Mouse (Mus musculus) MEL (cell line): ENCODE measurements around the gene Dusp22. TPM values are rescaled to one million over a fixed set of nuclear protein-coding genes. Genes with fewer than 3 reads are reported as not detected.

ENCODE experiments used
- DNase-seq: peaks from one replicate; pipeline ENCODE4 v3.0.0; 2011; ENCODE audit warnings: low read depth, low spot score
- H3K27ac ChIP-seq: 2 replicates; pipeline ENCODE4 v1.5.1; 2012; ENCODE audit warnings: low read depth, mild to moderate bottlenecking, control low read depth, low read length, moderate library complexity; ENCODE audit not compliant: control insufficient read depth
- H3K27me3 ChIP-seq, 2 experiments: fragments of 150-350 bp in 1 of 2; sonication (generic) in 1 of 2; 2 replicates each; pipeline ENCODE4 v1.6.1; 2012; ENCODE audit warnings: low read length in 2 of 2, mild to moderate bottlenecking in 2 of 2, improper control_type of control experiment in 1 of 2, moderate library complexity in 1 of 2; ENCODE audit not compliant: insufficient read depth in 2 of 2, control insufficient read depth in 1 of 2
- H3K36me3 ChIP-seq, 2 experiments: 2 replicates each; pipeline ENCODE4 v1.6.1; 2012 to 2014; ENCODE audit warnings: low read length in 2 of 2, improper control_type of control experiment in 1 of 2, inconsistent platforms in 1 of 2, mild to moderate bottlenecking in 1 of 2; ENCODE audit not compliant: insufficient read depth in 2 of 2, control insufficient read depth in 1 of 2
- H3K4me1 ChIP-seq, 2 experiments: fragments of 150-350 bp in 1 of 2; sonication (generic) in 1 of 2; 2 replicates each; pipeline ENCODE4 v1.6.1; 2012; ENCODE audit warnings: low read length in 2 of 2, improper control_type of control experiment in 1 of 2, mild to moderate bottlenecking in 1 of 2; ENCODE audit not compliant: insufficient read depth in 2 of 2, control insufficient read depth in 1 of 2
- H3K4me3 ChIP-seq, 2 experiments: fragments of 150-350 bp in 1 of 2; sonication (generic) in 1 of 2; 2 replicates each; pipeline ENCODE4 v1.5.1; 2012; ENCODE audit warnings: low read depth in 2 of 2, low read length in 2 of 2, mild to moderate bottlenecking in 2 of 2, moderate library complexity in 2 of 2, control low read depth in 1 of 2, improper control_type of control experiment in 1 of 2; ENCODE audit not compliant: control insufficient read depth in 1 of 2, insufficient read depth in 1 of 2
- H3K79me2 ChIP-seq: 2 replicates; pipeline ENCODE4 v1.6.1; 2012; ENCODE audit warnings: mild to moderate bottlenecking, low read length, moderate library complexity; ENCODE audit not compliant: control insufficient read depth, poor library complexity, insufficient read depth
- H3K9ac ChIP-seq: 2 replicates; pipeline ENCODE4 v1.6.1; 2012; ENCODE audit warnings: low read depth, mild to moderate bottlenecking, control low read depth, low read length, moderate library complexity; ENCODE audit not compliant: control insufficient read depth, poor library complexity, severe bottlenecking
- H3K9me3 ChIP-seq: fragments of 150-350 bp; sonication (generic); replicated peaks from 2 replicates; pipeline ENCODE4 v1.6.1; 2012; ENCODE audit warnings: mild to moderate bottlenecking, low read length, improper control_type of control experiment, moderate library complexity; ENCODE audit not compliant: insufficient read depth
- BHLHE40 ChIP-seq: IDR thresholded peaks from 2 replicates; pipeline ENCODE4 v1.6.1; 2012; ENCODE audit warnings: low read depth, mild to moderate bottlenecking, inconsistent platforms, low read length, improper control_type of control experiment, borderline replicate concordance
- CHD2 ChIP-seq: IDR thresholded peaks from 2 replicates; pipeline ENCODE4 v1.6.1; 2011; ENCODE audit warnings: low read length, improper control_type of control experiment
- E2F4 ChIP-seq: IDR thresholded peaks from 2 replicates; pipeline ENCODE4 v1.6.1; 2011; ENCODE audit warnings: low read depth, low read length, improper control_type of control experiment, borderline replicate concordance
- ELF1 ChIP-seq: IDR thresholded peaks from 2 replicates; pipeline ENCODE4 v1.6.1; 2014; ENCODE audit warnings: low read depth, mild to moderate bottlenecking, inconsistent platforms, low read length, improper control_type of control experiment, moderate library complexity
- EP300 ChIP-seq, 2 experiments: IDR thresholded peaks; 2 replicates each; pipeline ENCODE4 v1.6.1; 2011; ENCODE audit warnings: improper control_type of control experiment in 2 of 2, low read length in 2 of 2, low read depth in 1 of 2, mild to moderate bottlenecking in 1 of 2
- HCFC1 ChIP-seq: IDR thresholded peaks from 2 replicates; pipeline ENCODE4 v1.6.1; 2012; ENCODE audit warnings: low read depth, mild to moderate bottlenecking, inconsistent platforms, low read length, improper control_type of control experiment, moderate library complexity
- JUND ChIP-seq: IDR thresholded peaks from 2 replicates; pipeline ENCODE4 v1.6.1; 2011; ENCODE audit warnings: low read depth, mild to moderate bottlenecking, improper control_type of control experiment, low read length
- KAT2A ChIP-seq: conservative IDR thresholded peaks from 2 replicates; pipeline ENCODE4 v1.6.1; 2012; ENCODE audit warnings: low read depth, low read length, improper control_type of control experiment, inconsistent platforms
- MAZ ChIP-seq: IDR thresholded peaks from 2 replicates; pipeline ENCODE4 v1.6.1; 2012; ENCODE audit warnings: low read depth, mild to moderate bottlenecking, inconsistent platforms, low read length, improper control_type of control experiment
- MEF2A ChIP-seq: IDR thresholded peaks from 2 replicates; pipeline ENCODE4 v1.6.1; 2014; ENCODE audit warnings: low read depth, mild to moderate bottlenecking, inconsistent platforms, low read length, improper control_type of control experiment; ENCODE audit not compliant: poor library complexity, insufficient replicate concordance, severe bottlenecking; ENCODE audit errors: extremely low read depth
- MYB ChIP-seq: IDR thresholded peaks from 2 replicates; pipeline ENCODE4 v1.6.1; 2011; ENCODE audit warnings: mild to moderate bottlenecking, low read depth, low read length, improper control_type of control experiment
- POLR2AphosphoS5 ChIP-seq: IDR thresholded peaks from 2 replicates; pipeline ENCODE4 v1.6.1; 2012; ENCODE audit warnings: low read depth, borderline replicate concordance, mild to moderate bottlenecking, inconsistent platforms, low read length, moderate library complexity, mixed read lengths
- RAD21 ChIP-seq: IDR thresholded peaks from 2 replicates; pipeline ENCODE4 v1.6.1; 2011; ENCODE audit warnings: mild to moderate bottlenecking, low read depth, low read length, improper control_type of control experiment
- RCOR1 ChIP-seq: IDR thresholded peaks from 2 replicates; pipeline ENCODE4 v1.6.1; 2012; ENCODE audit warnings: low read depth, mild to moderate bottlenecking, inconsistent platforms, low read length, improper control_type of control experiment
- SIN3A ChIP-seq: IDR thresholded peaks from 2 replicates; pipeline ENCODE4 v1.6.1; 2012; ENCODE audit warnings: low read length, improper control_type of control experiment, inconsistent platforms
- SMC3 ChIP-seq: IDR thresholded peaks from 2 replicates; pipeline ENCODE4 v1.6.1; 2011; ENCODE audit warnings: low read depth, low read length, improper control_type of control experiment
- TCF12 ChIP-seq: IDR thresholded peaks from 2 replicates; pipeline ENCODE4 v1.6.1; 2014; ENCODE audit warnings: low read depth, mild to moderate bottlenecking, inconsistent platforms, low read length, improper control_type of control experiment, moderate library complexity
- UBTF ChIP-seq: IDR thresholded peaks from 2 replicates; pipeline ENCODE4 v1.6.1; 2012; ENCODE audit warnings: low read depth, mild to moderate bottlenecking, inconsistent platforms, low read length, improper control_type of control experiment, moderate library complexity, borderline replicate concordance; ENCODE audit not compliant: insufficient read depth
- USF1 ChIP-seq: IDR thresholded peaks from 2 replicates; pipeline ENCODE4 v1.6.1; 2014; ENCODE audit warnings: low read depth, mild to moderate bottlenecking, inconsistent platforms, low read length, improper control_type of control experiment, moderate library complexity
- ZKSCAN1 ChIP-seq: IDR thresholded peaks from 2 replicates; pipeline ENCODE4 v1.6.1; 2012; ENCODE audit warnings: low read depth, mild to moderate bottlenecking, inconsistent platforms, low read length, improper control_type of control experiment, moderate library complexity
- ZNF384 ChIP-seq: IDR thresholded peaks from 2 replicates; pipeline ENCODE4 v1.6.1; 2012; ENCODE audit warnings: low read depth, mild to moderate bottlenecking, inconsistent platforms, low read length, improper control_type of control experiment
- polyA plus RNA-seq, 2 experiments: library from polyadenylated mRNA; stranded (reverse) in 1 of 2; unstranded in 1 of 2; fragments of >175 nt in 1 of 2; fragments of >200 nt in 1 of 2; gene quantifications; 2 replicates each; pipeline versions ENCODE4 v1.2.1 to v1.2.4; 2012; ENCODE audit warnings: low replicate concordance in 2 of 2, low read depth in 1 of 2; ENCODE audit not compliant: insufficient read length in 2 of 2, insufficient read depth in 1 of 2, missing spikeins in 1 of 2
- total RNA-seq: library from RNA; depleted of rRNA; stranded (reverse); fragments of 300-350 nt; gene quantifications from 2 replicates; pipeline ENCODE4 v1.2.3, GENCODE M21; 2012

Dusp22 gene
- total and polyA plus RNA-seq, 3 experiments, result not detected

GRCm38 (mm10) chr13:30657779-30658178 is 2.0 kb upstream of the Dusp22 start:
- H3K79me2 ChIP-seq, result no peaks in the 10 kb centered on the region
- no peak for TF ChIP-seq BHLHE40
- TF ChIP-seq MYB, result no peak
- no peak for TF ChIP-seq POLR2AphosphoS5
- TF ChIP-seq USF1, result no peak
- no peak for TF ChIP-seq RAD21
- no peak for TF ChIP-seq UBTF
- no peak for TF ChIP-seq EP300 (IDR thresholded peaks at IDR 0.05; ENCODE audit: low read depth in 1 of 2, low read length in 2 of 2)
- no peak for TF ChIP-seq TCF12
- no peak for TF ChIP-seq CHD2
- TF ChIP-seq RCOR1, result no peak
- TF ChIP-seq, all 39 proteins: peak for 0
- H3K27ac ChIP-seq, result no peak overlapping the region
- H3K4me1 ChIP-seq, result no peaks in the 10 kb centered on the region
- H3K9ac ChIP-seq, result no peak overlapping the region
- no peak overlapping the region for H3K4me3 ChIP-seq
- DNase-seq, result no peak
- no peaks in the 10 kb centered on the region for H3K27me3 ChIP-seq
- no peaks in the 10 kb centered on the region for H3K9me3 ChIP-seq
- H3K36me3 ChIP-seq, result no peaks in the 10 kb centered on the region

GRCm38 (mm10) chr13:30658201-30658996 is 1.4 kb upstream of the Dusp22 start:
- H3K36me3 ChIP-seq, result no peaks in the 10 kb centered on the region
- no peaks in the 10 kb centered on the region for H3K79me2 ChIP-seq
- H3K4me1 ChIP-seq, result no peaks in the 10 kb centered on the region
- no peaks in the 10 kb centered on the region for H3K9me3 ChIP-seq
- H3K4me3 ChIP-seq, result no peak overlapping the region
- H3K27ac ChIP-seq, result no peak overlapping the region
- DNase-seq, result no peak
- no peaks in the 10 kb centered on the region for H3K27me3 ChIP-seq
- H3K9ac ChIP-seq, result no peak overlapping the region
- TF ChIP-seq ZNF384, result no peak
- TF ChIP-seq SMC3, result no peak
- TF ChIP-seq EP300 (IDR thresholded peaks at IDR 0.05; ENCODE audit: low read depth in 1 of 2, low read length in 2 of 2), result no peak
- TF ChIP-seq JUND, result no peak
- TF ChIP-seq TCF12, result no peak
- no peak for TF ChIP-seq MEF2A
- TF ChIP-seq ELF1, result no peak
- no peak for TF ChIP-seq MAZ
- TF ChIP-seq KAT2A, result no peak
- TF ChIP-seq E2F4, result no peak
- no peak for TF ChIP-seq UBTF
- no peak for TF ChIP-seq CHD2
- no peak for TF ChIP-seq USF1
- TF ChIP-seq HCFC1, result no peak
- TF ChIP-seq ZKSCAN1, result no peak
- no peak for TF ChIP-seq SIN3A
